Mouse (Mus musculus): ENCODE data around the gene Tspan4. TPM values are rescaled to one million over a fixed set of nuclear protein-coding genes. Genes with fewer than 3 reads are reported as not detected.

Tspan4 gene
- polyA plus RNA-seq, 1 experiment from 2014 or later, result 31.8 TPM

DNA sequence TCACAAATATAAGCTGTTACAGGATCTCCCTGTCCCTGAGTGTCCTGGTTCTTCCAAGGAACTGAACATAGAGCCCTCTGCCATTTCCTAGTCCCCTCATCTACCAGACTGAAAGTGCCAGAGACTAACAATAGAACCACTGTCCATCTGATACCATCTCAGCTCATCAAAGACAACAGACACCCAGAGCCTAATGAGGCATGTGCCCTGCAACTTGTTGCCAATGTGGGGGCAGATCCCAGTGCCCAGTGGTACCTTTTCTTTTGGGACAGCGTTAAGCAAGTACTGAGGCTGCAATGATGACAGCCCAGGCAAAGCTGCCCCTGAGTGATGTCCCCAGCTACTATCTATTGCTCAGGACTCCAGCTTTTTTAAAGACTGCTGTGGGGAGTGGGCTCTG is 11.2 kb downstream of the Tspan4 start:
- ATAC-seq, result no peak
- no peak overlapping the region for H3K9ac ChIP-seq (replicated peaks; ENCODE audit: low read depth, low read length)
- H3K9me3 ChIP-seq (ENCODE audit: control insufficient read depth, low read length), result no peaks in the 10 kb centered on the region
- no peak overlapping the region for H3K27ac ChIP-seq (ENCODE audit: low read length)
- 92% methylated on average over 1 of the region's 1 CpGs for WGBS
- H3K27me3 ChIP-seq (replicated peaks; ENCODE audit: control insufficient read depth, insufficient read depth, low read length), result peaks cover 3% of the 10 kb centered on the region; the same call in 1 of the 2 replicates
- H3K4me3 ChIP-seq (replicated peaks; ENCODE audit: low read length), result no peak overlapping the region
- peaks cover 20% of the 10 kb centered on the region for H3K4me1 ChIP-seq (replicated peaks; ENCODE audit: control insufficient read depth, insufficient read depth, low read length)
- H3K4me2 ChIP-seq (ENCODE audit: low read length), result no peak overlapping the region
- H3K36me3 ChIP-seq (ENCODE audit: control insufficient read depth, insufficient read depth), result no peaks in the 10 kb centered on the region

DNA sequence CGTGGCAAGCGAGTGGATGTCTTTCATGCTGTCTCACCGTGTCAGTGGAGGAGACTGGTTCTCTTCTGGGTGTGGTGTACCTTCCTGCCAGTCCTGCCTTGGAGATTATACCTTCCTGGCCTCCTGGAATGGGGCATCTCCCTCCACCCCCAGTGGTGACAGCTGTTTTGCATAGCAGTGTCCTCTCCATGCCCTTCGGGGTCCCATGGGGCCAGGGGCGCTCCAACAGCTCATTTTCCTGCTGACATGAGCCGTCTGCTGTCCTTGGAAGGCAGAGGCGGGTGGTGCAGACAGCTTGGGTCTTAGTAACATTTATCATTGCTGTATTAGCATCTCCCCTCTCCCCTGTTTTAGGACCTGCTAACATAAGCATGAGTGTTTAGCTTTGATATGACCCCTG is 12.1 kb downstream of the Tspan4 start:
- Histone ChIP-seq H3K27me3 (replicated peaks; ENCODE audit: control insufficient read depth, insufficient read depth, low read length) (peaks cover 3% of the 10 kb centered on the region; the same call in 1 of the 2 replicates), H3K9ac (replicated peaks; ENCODE audit: low read depth, low read length) (no peak overlapping the region), H3K4me3 (replicated peaks; ENCODE audit: low read length) (no peak overlapping the region), H3K4me2 (ENCODE audit: low read length) (no peak overlapping the region), H3K4me1 (replicated peaks; ENCODE audit: control insufficient read depth, insufficient read depth, low read length) (peaks cover 14% of the 10 kb centered on the region), H3K9me3 (ENCODE audit: control insufficient read depth, low read length) (no peaks in the 10 kb centered on the region), H3K36me3 (ENCODE audit: control insufficient read depth, insufficient read depth) (no peaks in the 10 kb centered on the region), H3K27ac (ENCODE audit: low read length) (no peak overlapping the region)
- 92% methylated on average over 7 of the region's 7 CpGs for WGBS
- no peak for ATAC-seq

DNA sequence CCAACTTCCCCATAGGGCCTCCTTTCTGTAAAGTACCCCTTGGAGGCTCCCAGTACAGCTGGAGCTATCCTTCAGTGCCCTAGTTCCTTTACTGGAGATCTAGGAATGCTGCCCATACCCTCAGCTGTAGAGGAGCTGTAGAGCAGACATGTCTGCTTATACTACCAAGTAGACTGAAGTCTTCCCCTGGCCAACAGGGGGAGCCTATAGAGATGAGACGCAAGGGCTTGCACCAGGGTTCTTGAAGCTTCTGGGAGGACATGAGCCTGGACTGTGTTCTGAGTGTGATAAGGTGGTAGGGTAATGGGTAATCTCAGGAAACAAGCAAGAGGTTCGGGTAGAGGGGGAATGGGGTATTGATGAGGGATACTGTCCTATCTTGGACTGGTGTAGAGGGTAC is 16.1 kb downstream of the Tspan4 start:
- Histone ChIP-seq H3K9ac (replicated peaks; ENCODE audit: low read depth, low read length) (no peak overlapping the region), H3K9me3 (ENCODE audit: control insufficient read depth, low read length) (no peaks in the 10 kb centered on the region), H3K4me2 (ENCODE audit: low read length) (no peak overlapping the region), H3K4me3 (replicated peaks; ENCODE audit: low read length) (no peak overlapping the region), H3K4me1 (replicated peaks; ENCODE audit: control insufficient read depth, insufficient read depth, low read length) (no peaks in the 10 kb centered on the region), H3K27ac (ENCODE audit: low read length) (no peak overlapping the region), H3K27me3 (replicated peaks; ENCODE audit: control insufficient read depth, insufficient read depth, low read length) (no peaks in the 10 kb centered on the region), H3K36me3 (ENCODE audit: control insufficient read depth, insufficient read depth) (no peaks in the 10 kb centered on the region)
- 82% methylated on average over 2 of the region's 2 CpGs for WGBS
- ATAC-seq, result no peak

GRCm38 (mm10) chr7:141492738-141493137 is 17.7 kb downstream of the Tspan4 start:
- Histone ChIP-seq H3K4me1 (replicated peaks; ENCODE audit: control insufficient read depth, insufficient read depth, low read length) (no peaks in the 10 kb centered on the region), H3K9ac (replicated peaks; ENCODE audit: low read depth, low read length) (no peak overlapping the region), H3K27ac (ENCODE audit: low read length) (no peak overlapping the region), H3K27me3 (replicated peaks; ENCODE audit: control insufficient read depth, insufficient read depth, low read length) (no peaks in the 10 kb centered on the region), H3K4me3 (replicated peaks; ENCODE audit: low read length) (no peak overlapping the region), H3K9me3 (ENCODE audit: control insufficient read depth, low read length) (no peaks in the 10 kb centered on the region), H3K4me2 (ENCODE audit: low read length) (no peak overlapping the region), H3K36me3 (ENCODE audit: control insufficient read depth, insufficient read depth) (no peaks in the 10 kb centered on the region)
- 92% methylated on average over 5 of the region's 5 CpGs for WGBS
- no peak for ATAC-seq

DNA sequence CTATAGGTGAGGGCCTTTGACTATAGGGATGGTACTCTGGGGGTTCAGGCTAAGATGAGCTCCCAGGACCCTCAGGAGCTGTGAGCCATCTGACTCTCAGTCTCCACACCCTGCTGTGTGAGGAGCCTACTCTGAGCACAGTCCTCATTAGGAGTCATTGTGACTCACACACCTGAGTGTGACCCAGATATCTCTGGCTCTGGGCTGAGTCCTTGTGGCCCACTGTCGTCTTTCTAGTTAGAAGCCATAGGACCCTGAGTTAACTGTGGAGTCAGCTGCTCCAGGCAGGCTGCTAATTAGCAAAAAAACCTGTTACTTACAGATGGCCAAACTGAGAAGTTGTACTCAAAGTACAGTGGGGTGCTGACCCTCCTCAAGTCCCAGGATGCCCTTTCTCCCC is 18.7 kb downstream of the Tspan4 start:
- Histone ChIP-seq H3K4me1 (replicated peaks; ENCODE audit: control insufficient read depth, insufficient read depth, low read length) (no peaks in the 10 kb centered on the region), H3K27ac (ENCODE audit: low read length) (no peak overlapping the region), H3K4me2 (ENCODE audit: low read length) (no peak overlapping the region), H3K9me3 (ENCODE audit: control insufficient read depth, low read length) (no peaks in the 10 kb centered on the region), H3K27me3 (replicated peaks; ENCODE audit: control insufficient read depth, insufficient read depth, low read length) (no peaks in the 10 kb centered on the region), H3K9ac (replicated peaks; ENCODE audit: low read depth, low read length) (no peak overlapping the region), H3K36me3 (ENCODE audit: control insufficient read depth, insufficient read depth) (no peaks in the 10 kb centered on the region), H3K4me3 (replicated peaks; ENCODE audit: low read length) (no peak overlapping the region)
- no peak for ATAC-seq
- WGBS, result 92% methylated on average over 1 of the region's 1 CpGs

- Histone ChIP-seq H3K27me3 (replicated peaks; ENCODE audit: control insufficient read depth, insufficient read depth, low read length) (no peaks in the 10 kb centered on the region), H3K9me3 (ENCODE audit: control insufficient read depth, low read length) (no peaks in the 10 kb centered on the region), H3K4me1 (replicated peaks; ENCODE audit: control insufficient read depth, insufficient read depth, low read length) (no peaks in the 10 kb centered on the region), H3K4me3 (replicated peaks; ENCODE audit: low read length) (no peak overlapping the region), H3K9ac (replicated peaks; ENCODE audit: low read depth, low read length) (no peak overlapping the region), H3K4me2 (ENCODE audit: low read length) (no peak overlapping the region), H3K36me3 (ENCODE audit: control insufficient read depth, insufficient read depth) (peaks cover 2% of the 10 kb centered on the region; the same call in 1 of the 2 replicates), H3K27ac (ENCODE audit: low read length) (no peak overlapping the region)
- ATAC-seq, result no peak
- 94% methylated on average over 2 of the region's 2 CpGs for WGBS
Observed at GRCm38 (mm10) chr7:141495379-141495778, 20.3 kb downstream of the Tspan4 start.

DNA sequence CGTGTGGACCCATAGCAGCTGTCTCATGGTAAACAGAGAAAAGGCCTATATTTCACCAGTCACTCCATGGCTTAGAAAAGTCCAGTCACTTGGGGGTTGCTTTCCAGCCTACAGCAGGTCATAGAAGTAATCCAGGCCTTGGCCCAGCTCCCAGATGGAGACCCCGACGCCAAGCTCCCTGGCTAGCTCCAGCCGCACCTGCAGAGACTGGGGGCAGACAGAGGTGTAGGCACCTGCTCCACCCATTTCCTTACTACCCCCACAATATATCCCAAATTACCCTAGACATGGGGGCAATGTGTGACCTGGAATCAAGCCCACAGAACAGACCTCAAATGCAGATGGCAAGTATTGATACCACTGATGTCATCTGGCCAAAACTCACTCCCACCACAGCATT is 20.9 kb downstream of the Tspan4 start:
- 87% methylated on average over 4 of the region's 4 CpGs for WGBS
- Histone ChIP-seq H3K27ac (ENCODE audit: low read length) (no peak overlapping the region), H3K4me3 (replicated peaks; ENCODE audit: low read length) (no peak overlapping the region), H3K27me3 (replicated peaks; ENCODE audit: control insufficient read depth, insufficient read depth, low read length) (no peaks in the 10 kb centered on the region), H3K9ac (replicated peaks; ENCODE audit: low read depth, low read length) (no peak overlapping the region), H3K4me1 (replicated peaks; ENCODE audit: control insufficient read depth, insufficient read depth, low read length) (no peaks in the 10 kb centered on the region), H3K9me3 (ENCODE audit: control insufficient read depth, low read length) (no peaks in the 10 kb centered on the region), H3K36me3 (ENCODE audit: control insufficient read depth, insufficient read depth) (peaks cover 2% of the 10 kb centered on the region; the same call in 1 of the 2 replicates), H3K4me2 (ENCODE audit: low read length) (no peak overlapping the region)
- no peak for ATAC-seq

- Histone ChIP-seq H3K36me3 (ENCODE audit: control insufficient read depth, insufficient read depth) (peaks cover 2% of the 10 kb centered on the region; the same call in 1 of the 2 replicates), H3K9me3 (ENCODE audit: control insufficient read depth, low read length) (no peaks in the 10 kb centered on the region), H3K4me2 (ENCODE audit: low read length) (no peak overlapping the region), H3K4me3 (replicated peaks; ENCODE audit: low read length) (no peak overlapping the region), H3K27ac (ENCODE audit: low read length) (no peak overlapping the region), H3K27me3 (replicated peaks; ENCODE audit: control insufficient read depth, insufficient read depth, low read length) (no peaks in the 10 kb centered on the region), H3K9ac (replicated peaks; ENCODE audit: low read depth, low read length) (no peak overlapping the region), H3K4me1 (replicated peaks; ENCODE audit: control insufficient read depth, insufficient read depth, low read length) (no peaks in the 10 kb centered on the region)
- 95% methylated on average over 3 of the region's 3 CpGs for WGBS
- ATAC-seq, result no peak
Observed at GRCm38 (mm10) chr7:141497600-141497999, 22.6 kb downstream of the Tspan4 start.

DNA sequence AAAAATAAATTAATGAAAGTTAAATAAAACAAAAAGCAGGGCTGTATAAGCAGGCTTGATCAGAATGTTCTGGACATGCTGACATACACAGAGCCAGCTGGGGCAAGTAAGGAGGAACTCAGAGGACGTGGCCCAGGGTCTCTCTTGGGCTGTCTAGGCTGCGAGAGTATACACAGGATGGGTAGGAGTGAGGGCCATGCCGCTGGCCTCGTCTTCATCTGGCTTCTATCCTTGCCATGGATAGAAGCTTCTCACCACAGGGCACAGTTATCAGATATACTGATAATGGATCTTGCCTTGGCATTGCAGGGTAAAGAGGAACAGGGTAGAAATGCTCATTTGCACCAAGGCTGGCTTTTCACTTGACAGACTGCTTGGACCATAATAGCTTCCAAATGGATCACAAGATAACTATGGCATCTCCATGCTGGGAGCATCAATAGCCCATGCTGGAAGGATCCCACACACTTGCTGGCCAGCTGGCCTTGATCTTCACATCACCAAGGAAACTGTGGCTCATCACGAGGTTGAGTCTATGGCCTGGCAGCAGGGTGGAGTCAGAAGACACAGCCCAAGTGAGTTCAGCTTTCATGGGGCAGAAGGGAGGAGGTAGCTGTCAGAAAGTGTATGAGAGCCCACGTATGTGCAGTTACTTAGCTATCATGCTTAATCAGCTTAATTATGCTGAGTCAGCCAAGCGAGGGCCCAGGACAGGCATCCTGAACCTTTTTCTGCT is 26.9 kb downstream of the Tspan4 start:
- H3K27ac ChIP-seq (ENCODE audit: low read length), result no peak overlapping the region
- no peaks in the 10 kb centered on the region for H3K9me3 ChIP-seq (ENCODE audit: control insufficient read depth, low read length)
- no peak for ATAC-seq
- no peaks in the 10 kb centered on the region for H3K27me3 ChIP-seq (replicated peaks; ENCODE audit: control insufficient read depth, insufficient read depth, low read length)
- no peak overlapping the region for H3K4me3 ChIP-seq (replicated peaks; ENCODE audit: low read length)
- H3K9ac ChIP-seq (replicated peaks; ENCODE audit: low read depth, low read length), result no peak overlapping the region
- no peak overlapping the region for H3K4me2 ChIP-seq (ENCODE audit: low read length)
- 88% methylated on average over 7 of the region's 7 CpGs for WGBS
- peaks cover 2% of the 10 kb centered on the region; the same call in 1 of the 2 replicates for H3K36me3 ChIP-seq (ENCODE audit: control insufficient read depth, insufficient read depth)
- no peaks in the 10 kb centered on the region for H3K4me1 ChIP-seq (replicated peaks; ENCODE audit: control insufficient read depth, insufficient read depth, low read length)

GRCm38 (mm10) chr7:141502556-141502905 is 27.5 kb downstream of the Tspan4 start:
- H3K4me1 ChIP-seq (replicated peaks; ENCODE audit: control insufficient read depth, insufficient read depth, low read length), result no peaks in the 10 kb centered on the region
- H3K4me2 ChIP-seq (ENCODE audit: low read length), result no peak overlapping the region
- WGBS, result 91% methylated on average over 5 of the region's 5 CpGs
- no peaks in the 10 kb centered on the region for H3K27me3 ChIP-seq (replicated peaks; ENCODE audit: control insufficient read depth, insufficient read depth, low read length)
- ATAC-seq, result no peak
- H3K9me3 ChIP-seq (ENCODE audit: control insufficient read depth, low read length), result no peaks in the 10 kb centered on the region
- no peak overlapping the region for H3K27ac ChIP-seq (ENCODE audit: low read length)
- no peak overlapping the region for H3K4me3 ChIP-seq (replicated peaks; ENCODE audit: low read length)
- H3K36me3 ChIP-seq (ENCODE audit: control insufficient read depth, insufficient read depth), result peaks cover 2% of the 10 kb centered on the region; the same call in 1 of the 2 replicates
- H3K9ac ChIP-seq (replicated peaks; ENCODE audit: low read depth, low read length), result no peak overlapping the region
